Mouse (Mus musculus) embryo, embryonic 10 days (tissue): Measurements from ENCODE around the gene Gjb3.

Experiments
- DNase-seq: peaks from one replicate; pipeline ENCODE4 v3.0.0-alpha.2; 2015; ENCODE audit warnings: low spot score

Gjb3 gene

GRCm38 (mm10) chr4:127279241-127279640 lies 51.4 kb downstream of the Gjb3 start:
- DNase-seq: no peak

- DNase-seq: peak; percentile 34
Observed at GRCm38 (mm10) chr4:127278451-127279001, 52.1 kb downstream of the Gjb3 start.
